8 mouse cellular contexts compared by ENCODE assay signal in the genomic region with DNA sequence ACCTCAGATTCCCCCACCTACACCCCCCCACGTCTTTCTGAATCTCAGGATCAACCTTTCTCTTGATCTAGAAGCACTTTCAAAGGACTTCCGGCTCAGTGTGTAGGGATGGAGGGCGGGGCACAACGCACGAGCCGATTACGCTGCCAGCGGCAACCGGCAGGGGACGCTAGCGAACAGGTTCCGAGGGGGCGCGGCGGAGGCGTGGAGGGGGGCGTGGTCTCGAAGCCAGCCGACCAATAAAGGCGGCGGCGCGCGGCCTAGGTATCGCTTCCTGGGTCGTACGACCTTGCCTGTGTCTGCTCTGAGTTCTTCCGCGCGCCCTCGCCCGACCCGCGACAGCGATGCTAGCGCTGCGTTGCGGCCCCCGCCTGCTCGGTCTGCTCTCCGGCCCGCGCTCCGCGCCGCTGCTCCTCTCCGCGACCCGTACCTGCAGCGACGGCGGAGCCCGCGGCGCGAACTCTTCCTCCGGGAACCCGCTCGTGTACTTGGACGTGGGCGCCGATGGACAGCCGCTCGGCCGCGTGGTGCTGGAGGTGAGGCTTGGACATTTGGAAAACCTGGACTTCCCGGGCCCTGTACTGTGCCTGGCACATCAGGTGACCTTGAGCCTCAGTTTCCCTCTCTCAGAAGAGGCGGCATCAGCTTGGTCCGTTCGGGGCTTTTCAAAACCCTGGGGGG. TPM values are rescaled to one million over a fixed set of nuclear protein-coding genes. Genes with fewer than 3 reads are reported as not detected.
DNase-seq lines count a peak whose midpoint lies in the region; ATAC-seq and TF ChIP-seq lines count a peak whose summit lies in the region.

Gene Ppif (plus strand): TSS at position 267 of the 681 bp plus-strand sequence.

- under 1% methylated on average over 55 of the region's 70 CpGs for WGBS in forebrain, embryonic 16.5 days
- under 1% methylated on average over 70 of the region's 70 CpGs for WGBS in lung, embryonic 14.5 days
- WGBS in olfactory bulb, adult 2 months, result under 1% methylated on average over 70 of the region's 70 CpGs
- WGBS in thymus, adult 2 months, result under 1% methylated on average over 70 of the region's 70 CpGs

- peak; percentile 92 for TF ChIP-seq CTCF in layer of hippocampus, adult 2 months (conservative IDR thresholded peaks at IDR 0.05)
- peak; percentile 99 for TF ChIP-seq CTCF in lung, embryonic 14.5 days (IDR thresholded peaks at IDR 0.05; ENCODE audit: low read depth)
- TF ChIP-seq CTCF in olfactory bulb, adult 2 months (IDR thresholded peaks at IDR 0.05; ENCODE audit: insufficient read depth, low read depth, low read length), result peak; percentile 89
- peak; percentile 98 for TF ChIP-seq CTCF in thymus, adult 2 months (IDR thresholded peaks at IDR 0.05; ENCODE audit: borderline replicate concordance, control insufficient read depth, extremely low read depth, insufficient read depth, low read length, poor library complexity)

- peak within 1 kb of the TSS; percentile 97 for H3K4me2 ChIP-seq in forebrain, embryonic 16.5 days (ENCODE audit: low read length)
- peak within 1 kb of the TSS; percentile 77 for H3K4me2 ChIP-seq in lung, embryonic 14.5 days

- no peaks in the 10 kb centered on the region for H3K9me3 ChIP-seq in ES-E14 (ENCODE audit: control insufficient read depth, insufficient read depth, low read depth, low read length)
- H3K9me3 ChIP-seq in forebrain, embryonic 16.5 days (ENCODE audit: control insufficient read depth, low read length), result no peaks in the 10 kb centered on the region
- no peaks in the 10 kb centered on the region for H3K9me3 ChIP-seq in lung, embryonic 14.5 days (ENCODE audit: low read depth, low read length)

- peak; percentile 93 for ATAC-seq in forebrain, embryonic 16.5 days
- peak; percentile 93 for ATAC-seq in lung, embryonic 14.5 days (ENCODE audit: insufficient read depth)

- peak within 1 kb of the TSS; percentile 73 to 91 for H3K4me3 ChIP-seq in ES-E14 (ENCODE audit: insufficient read depth in 1 of 2, low read depth in 1 of 2, low read length in 2 of 2, poor library complexity in 1 of 2, severe bottlenecking in 1 of 2)
- peak within 1 kb of the TSS; percentile 85 for H3K4me3 ChIP-seq in forebrain, embryonic 16.5 days (replicated peaks; ENCODE audit: low read length)
- peak within 1 kb of the TSS; percentile 73 for H3K4me3 ChIP-seq in layer of hippocampus, adult 2 months
- peak within 1 kb of the TSS; percentile 75 for H3K4me3 ChIP-seq in lung, embryonic 14.5 days (ENCODE audit: low read depth, low read length)
- H3K4me3 ChIP-seq in olfactory bulb, adult 2 months (ENCODE audit: insufficient read depth, low read depth, low read length), result peak within 1 kb of the TSS; percentile 76
- peak within 1 kb of the TSS; percentile 67 for H3K4me3 ChIP-seq in thymus, adult 2 months (ENCODE audit: control insufficient read depth, insufficient read depth, low read length)

- peak within 1 kb of the TSS; percentile 82 for H3K9ac ChIP-seq in ES-E14 (ENCODE audit: insufficient read depth, low read depth, low read length, poor library complexity, severe bottlenecking)
- H3K9ac ChIP-seq in forebrain, embryonic 16.5 days (replicated peaks; ENCODE audit: low read depth, low read length), result peak within 1 kb of the TSS; percentile 93
- peak within 1 kb of the TSS; percentile 80 for H3K9ac ChIP-seq in lung, embryonic 14.5 days

- DNase-seq in ES-E14 (ENCODE audit: low read depth, low spot score), result peak; percentile 88
- peak; percentile 93 for DNase-seq in cerebellum, adult 11-12 months
- peak; percentile 99 for DNase-seq in heart, postnatal 36 days
- peak; percentile 94 to 99 for DNase-seq in layer of hippocampus, adult 2 months (ENCODE audit: low spot score in 2 of 2)
- DNase-seq in lung, embryonic 14.5 days, result peak; percentile 98
- peak; percentile 98 for DNase-seq in thymus, adult 2 months

- TF ChIP-seq POLR2A in olfactory bulb, adult 2 months (IDR thresholded peaks at IDR 0.05; ENCODE audit: insufficient read depth, low read depth, low read length), result peak; percentile 63; the same call in 1 of the 2 replicates
- TF ChIP-seq POLR2A in thymus, adult 2 months (IDR thresholded peaks at IDR 0.05; ENCODE audit: control insufficient read depth, extremely low read depth, insufficient read depth, low read length, poor library complexity), result peak; percentile 87

- H3K36me3 ChIP-seq in ES-E14 (ENCODE audit: control insufficient read depth, insufficient read depth, low read length, poor library complexity, severe bottlenecking), result peaks cover 26% of the 10 kb centered on the region
- peaks cover 4% of the 10 kb centered on the region; the same call in 1 of the 2 replicates for H3K36me3 ChIP-seq in forebrain, embryonic 16.5 days (ENCODE audit: control insufficient read depth, insufficient read depth)
- peaks cover 34% of the 10 kb centered on the region for H3K36me3 ChIP-seq in lung, embryonic 14.5 days (ENCODE audit: insufficient read depth)
- H3K36me3 ChIP-seq in thymus, adult 2 months (ENCODE audit: control insufficient read depth, insufficient read depth, low read length), result peaks cover 7% of the 10 kb centered on the region; the same call in 1 of the 2 replicates

- H3K27ac ChIP-seq in ES-E14 (ENCODE audit: insufficient read depth, low read depth, low read length, poor library complexity, severe bottlenecking), result no peak within 1 kb of the TSS
- H3K27ac ChIP-seq in forebrain, embryonic 16.5 days (ENCODE audit: low read length), result peak within 1 kb of the TSS; percentile 38; the same call in 1 of the 2 replicates
- peak within 1 kb of the TSS; percentile 91 for H3K27ac ChIP-seq in layer of hippocampus, adult 2 months
- peak within 1 kb of the TSS; percentile 61; the same call in 1 of the 2 replicates for H3K27ac ChIP-seq in lung, embryonic 14.5 days (ENCODE audit: low read depth)
- peak within 1 kb of the TSS; percentile 27 for H3K27ac ChIP-seq in olfactory bulb, adult 2 months (ENCODE audit: insufficient read depth, low read depth, low read length)
- H3K27ac ChIP-seq in thymus, adult 2 months (ENCODE audit: control insufficient read depth, insufficient read depth, low read length), result peak within 1 kb of the TSS; percentile 20; the same call in 1 of the 2 replicates

- peaks cover 0 to 14% of the 10 kb centered on the region in 2 experiments; a peak in 2 of 4 replicates for H3K4me1 ChIP-seq in ES-E14 (ENCODE audit: control insufficient read depth in 2 of 2, insufficient read depth in 2 of 2, low read length in 2 of 2, poor library complexity in 1 of 2)
- H3K4me1 ChIP-seq in forebrain, embryonic 16.5 days (replicated peaks; ENCODE audit: control insufficient read depth, insufficient read depth, low read length), result peaks cover 23% of the 10 kb centered on the region
- H3K4me1 ChIP-seq in lung, embryonic 14.5 days (ENCODE audit: insufficient read depth), result peaks cover 9% of the 10 kb centered on the region
- H3K4me1 ChIP-seq in olfactory bulb, adult 2 months (ENCODE audit: control insufficient read depth, insufficient read depth, low read length), result peaks cover 13% of the 10 kb centered on the region
- H3K4me1 ChIP-seq in thymus, adult 2 months (replicated peaks; ENCODE audit: control insufficient read depth, insufficient read depth, low read length), result peaks cover 23% of the 10 kb centered on the region

- in situ Hi-C loops in ES-E14 (cut with MboI; ENCODE audit: low sequenced_read_pairs in 2 of 2, unreplicated experiment in 2 of 2), result no loop called here

- H3K27me3 ChIP-seq in forebrain, embryonic 16.5 days (replicated peaks; ENCODE audit: control insufficient read depth, insufficient read depth, low read length), result no peaks in the 10 kb centered on the region
- no peaks in the 10 kb centered on the region for H3K27me3 ChIP-seq in lung, embryonic 14.5 days (ENCODE audit: insufficient read depth, low read length)
- no peaks in the 10 kb centered on the region for H3K27me3 ChIP-seq in thymus, adult 2 months (ENCODE audit: control insufficient read depth, insufficient read depth, low read length)

- intact Hi-C loops in heart, postnatal 36 days (cut with DNase I), result loop anchor here (1.0 to 10.0 kb wide), 5 partner anchors 29 to 1189 kb away; partner anchors contain the start of gene Zmiz1

TF ChIP-seq in ES-E14, 5 proteins besides CTCF, POLR2A, EP300 and RAD21:
- TF ChIP-seq ZNF384 (IDR thresholded peaks at IDR 0.05; ENCODE audit: low read depth, low read length), result no peak
- 0 out of 2 replicates have a peak, but pooled peaks have one; percentile 9 for TF ChIP-seq ZC3H11A (IDR thresholded peaks at IDR 0.05; ENCODE audit: borderline replicate concordance, low read depth, low read length)

RNA-seq across cellular contexts. Expression of gene Ppif, which starts in this region (rescaled TPM):
- 24.9 and 27.0 TPM in 2 replicates for total RNA-seq in ES-E14 (2012; rRNA removed)
- polyA plus RNA-seq in forebrain, embryonic 16.5 days (2015; fragmentation: Nextera tagmentation; extraction: Ambion mirVana), result 24.1 and 26.3 TPM in 2 replicates
- 100 to 1,000 TPM; 294 to 308 TPM for total RNA-seq in heart, postnatal 36 days (2021)
- 10 to 100 TPM; 27.4 to 34.2 TPM for total RNA-seq in layer of hippocampus, adult 2 months (2021)
- 29.2 and 30.4 TPM in 2 replicates for polyA plus RNA-seq in lung, embryonic 14.5 days (2014; fragmentation: Nextera tagmentation; extraction: Ambion mirVana)
- polyA plus RNA-seq in olfactory bulb, adult 2 months (2012; ENCODE audit: insufficient read depth, insufficient read length, low replicate concordance, missing spikeins), result not detected in 2 replicates
- 105 and 108 TPM in 2 replicates for polyA plus RNA-seq in thymus, adult 2 months (2012; rRNA removed)

Comparison
In these comparisons a context has a peak if more than half of its experiments do, and no peak if none do; other contexts are left out.
1. RNA of gene Ppif (total RNA-seq): 294 to 308 TPM in heart, postnatal 36 days; 27.4 to 34.2 TPM in layer of hippocampus, adult 2 months and 24.9 to 27.0 TPM in ES-E14; every median in the first group is over 4 times any median in the second.
2. RNA of gene Ppif (polyA plus RNA-seq): 105 to 108 TPM in thymus, adult 2 months, 29.2 to 30.4 TPM in lung, embryonic 14.5 days and 24.1 to 26.3 TPM in forebrain, embryonic 16.5 days; not detected in olfactory bulb, adult 2 months; every median in the first group is over 10 times any median in the second.
3. Peak in every context shown above with its lines, with median percentiles within 50 percentile points of each other: DNase-seq, H3K4me3 ChIP-seq, H3K9ac ChIP-seq and CTCF ChIP-seq.